Mouse (Mus musculus) limb, embryonic 14.5 days (tissue): ENCODE measurements around the gene Piezo1. TPM values are rescaled to one million over a fixed set of nuclear protein-coding genes. Genes with fewer than 3 reads are reported as not detected.

Experiments
- ATAC-seq: fragments of 200-750 bp; cut with Nextera tagmentation; 2 replicates; pipeline ENCODE4 v1.8.0; 2017; ENCODE audit warnings: low read depth, moderate number of reproducible peaks, moderate TSS enrichment; ENCODE audit not compliant: low FRiP score
- DNase-seq: peaks from one replicate; pipeline ENCODE4 v3.0.0-alpha.2; 2015; ENCODE audit warnings: low spot score
- H3K27ac ChIP-seq: fragments of 300-500 bp; sonication (generic); replicated peaks from 2 replicates; pipeline ENCODE4 v1.5.1; 2014; ENCODE audit warnings: low read depth, mild to moderate bottlenecking, low read length, moderate library complexity, mixed read lengths
- H3K27me3 ChIP-seq: fragments of 300-500 bp; sonication (generic); 2 replicates; pipeline ENCODE4 v1.6.1; 2014; ENCODE audit warnings: low read length, mixed read lengths; ENCODE audit not compliant: control insufficient read depth, insufficient read depth
- H3K36me3 ChIP-seq: fragments of 300-500 bp; sonication (generic); 2 replicates; pipeline ENCODE4 v1.6.1; 2014; ENCODE audit warnings: mild to moderate bottlenecking, low read length, moderate library complexity, mixed read lengths; ENCODE audit not compliant: control insufficient read depth, insufficient read depth
- H3K4me1 ChIP-seq: fragments of 300-500 bp; sonication (generic); 2 replicates; pipeline ENCODE4 v1.6.1; 2014; ENCODE audit warnings: antibody characterized with exemption, low read length, mixed read lengths; ENCODE audit not compliant: control insufficient read depth, insufficient read depth
- H3K4me2 ChIP-seq: fragments of 300-500 bp; sonication (generic); replicated peaks from 2 replicates; pipeline ENCODE4 v1.6.1; 2014; ENCODE audit warnings: low read depth, mild to moderate bottlenecking, low read length, moderate library complexity; ENCODE audit not compliant: severe bottlenecking
- H3K4me3 ChIP-seq: fragments of 300-500 bp; sonication (generic); replicated peaks from 2 replicates; pipeline ENCODE4 v1.5.1; 2014; ENCODE audit warnings: low read length
- H3K9ac ChIP-seq: fragments of 300-500 bp; sonication (generic); 2 replicates; pipeline ENCODE4 v1.6.1; 2014; ENCODE audit warnings: mild to moderate bottlenecking, low read depth, low read length, moderate library complexity; ENCODE audit not compliant: severe bottlenecking
- H3K9me3 ChIP-seq: fragments of 300-500 bp; sonication (generic); 2 replicates; pipeline ENCODE4 v1.6.1; 2016; ENCODE audit warnings: low read length; ENCODE audit not compliant: control insufficient read depth
- POLR2A ChIP-seq: fragments of 200-500 bp; IDR thresholded peaks from 2 replicates; pipeline ENCODE4 v1.8.0; 2012; ENCODE audit warnings: inconsistent platforms, mild to moderate bottlenecking, moderate library complexity, borderline replicate concordance; ENCODE audit not compliant: insufficient read depth, insufficient read length; ENCODE audit errors: extremely low read depth
- WGBS: fragments of 180-500 bp; shearing (Covaris S2); extraction: QIAGEN DNeasy Blood & Tissue Kit; methylation state at CpG from one replicate; pipeline ENCODE4 v1.1.7; 2014; 5-methylcytosine and 5-hydroxymethylcytosine counted together
- polyA plus RNA-seq, 2 experiments: library from polyadenylated mRNA; depleted of rRNA in 1 of 2; stranded (reverse) in 1 of 2; unstranded in 1 of 2; fragments of >200 nt; fragmentation: Nextera tagmentation in 1 of 2; extraction: Ambion mirVana in 1 of 2; gene quantifications; 2 replicates each; pipeline versions ENCODE4 v1.2.1 to v1.2.3; 2012 to 2014

The Piezo1 gene
- polyA plus RNA-seq, 2 experiments, result 20.7 to 93.3 TPM

DNA sequence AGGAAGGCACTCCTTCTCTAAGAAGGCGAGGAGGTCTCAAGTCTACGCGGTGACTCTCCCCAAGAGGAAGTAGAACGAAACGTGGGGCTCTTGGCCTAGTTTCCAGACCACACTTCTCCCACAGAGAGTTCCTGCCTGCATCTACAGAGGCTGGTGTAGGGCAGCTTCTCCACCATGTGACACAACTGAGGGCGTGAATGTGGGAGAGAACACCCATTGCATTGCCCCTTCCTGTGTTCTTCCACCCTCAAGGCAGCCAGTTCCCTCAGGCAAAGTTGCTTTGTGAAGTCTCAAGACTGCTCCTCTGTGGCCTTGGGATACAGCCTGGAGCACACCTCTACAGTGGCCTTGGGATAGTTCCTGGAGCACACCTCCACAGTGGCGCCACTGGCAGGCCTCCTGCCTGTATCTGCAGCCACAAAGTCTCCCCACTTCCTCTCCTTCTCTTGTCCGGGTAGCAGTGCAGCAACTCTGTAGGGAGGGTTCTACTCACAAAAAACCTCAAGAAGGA, 77.2 kb downstream of the Piezo1 start:
- H3K9me3 ChIP-seq, result no peaks in the 10 kb centered on the region
- no peak overlapping the region for H3K4me3 ChIP-seq
- H3K9ac ChIP-seq, result no peak overlapping the region
- ATAC-seq, result no peak
- peaks cover 14% of the 10 kb centered on the region for H3K4me1 ChIP-seq
- TF ChIP-seq POLR2A, result no peak
- H3K27ac ChIP-seq, result no peak overlapping the region
- H3K27me3 ChIP-seq, result no peaks in the 10 kb centered on the region
- whole genome bisulfite sequencing, result 88% methylated on average over 8 of the region's 8 CpGs
- H3K36me3 ChIP-seq, result peaks cover 37% of the 10 kb centered on the region
- no peak for DNase-seq
- no peak overlapping the region for H3K4me2 ChIP-seq

DNA sequence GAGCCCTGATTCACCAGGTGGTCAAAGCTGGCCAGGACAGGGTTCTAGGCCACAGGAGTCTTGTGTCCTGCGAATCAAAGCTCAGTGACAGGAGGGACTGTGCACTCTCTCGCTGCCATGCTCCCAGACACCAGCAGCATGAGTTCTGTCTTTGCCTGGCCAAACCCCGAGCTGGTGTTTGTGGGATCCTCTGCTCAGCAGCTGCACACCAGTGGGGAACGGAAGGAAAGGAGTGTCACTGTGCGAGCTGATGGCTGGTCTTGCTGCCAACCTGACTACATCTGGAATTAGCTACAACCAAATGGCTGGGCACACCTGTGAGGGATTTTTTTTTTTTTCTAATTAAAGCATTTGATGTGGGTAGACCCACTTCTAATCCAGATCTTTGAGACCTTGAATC, 80.4 kb downstream of the Piezo1 start:
- DNase-seq (no peak), ATAC-seq (no peak)
- H3K4me3 ChIP-seq, result no peak overlapping the region
- peaks cover 58% of the 10 kb centered on the region for H3K36me3 ChIP-seq
- no peak overlapping the region for H3K9ac ChIP-seq
- no peaks in the 10 kb centered on the region for H3K9me3 ChIP-seq
- no peaks in the 10 kb centered on the region for H3K27me3 ChIP-seq
- no peak for TF ChIP-seq POLR2A
- no peak overlapping the region for H3K27ac ChIP-seq
- H3K4me2 ChIP-seq, result no peak overlapping the region
- H3K4me1 ChIP-seq, result peaks cover 9% of the 10 kb centered on the region
- WGBS, result 85% methylated on average over 5 of the region's 5 CpGs

- peaks cover 6% of the 10 kb centered on the region for H3K4me1 ChIP-seq
- no peak overlapping the region for H3K27ac ChIP-seq
- DNase-seq, result no peak
- no peak for ATAC-seq
- WGBS, result 82% methylated on average over 10 of the region's 10 CpGs
- no peak overlapping the region for H3K9ac ChIP-seq
- H3K4me3 ChIP-seq, result no peak overlapping the region
- no peaks in the 10 kb centered on the region for H3K27me3 ChIP-seq
- H3K36me3 ChIP-seq, result peaks cover 62% of the 10 kb centered on the region
- no peak overlapping the region for H3K4me2 ChIP-seq
- TF ChIP-seq POLR2A, result no peak
- H3K9me3 ChIP-seq, result no peaks in the 10 kb centered on the region
Measured at GRCm38 (mm10) chr8:122469965-122470364, 81.2 kb downstream of the Piezo1 start.

GRCm38 (mm10) chr8:122469407-122469806, 81.7 kb downstream of the Piezo1 start:
- DNase-seq (no peak), ATAC-seq (no peak)
- no peaks in the 10 kb centered on the region for H3K27me3 ChIP-seq
- no peak for TF ChIP-seq POLR2A
- no peak overlapping the region for H3K4me3 ChIP-seq
- peaks cover under 1% of the 10 kb centered on the region for H3K4me1 ChIP-seq
- whole genome bisulfite sequencing, result 76% methylated on average over 6 of the region's 6 CpGs
- H3K36me3 ChIP-seq, result peaks cover 62% of the 10 kb centered on the region
- H3K27ac ChIP-seq, result no peak overlapping the region
- H3K4me2 ChIP-seq, result no peak overlapping the region
- H3K9ac ChIP-seq, result no peak overlapping the region
- no peaks in the 10 kb centered on the region for H3K9me3 ChIP-seq

DNA sequence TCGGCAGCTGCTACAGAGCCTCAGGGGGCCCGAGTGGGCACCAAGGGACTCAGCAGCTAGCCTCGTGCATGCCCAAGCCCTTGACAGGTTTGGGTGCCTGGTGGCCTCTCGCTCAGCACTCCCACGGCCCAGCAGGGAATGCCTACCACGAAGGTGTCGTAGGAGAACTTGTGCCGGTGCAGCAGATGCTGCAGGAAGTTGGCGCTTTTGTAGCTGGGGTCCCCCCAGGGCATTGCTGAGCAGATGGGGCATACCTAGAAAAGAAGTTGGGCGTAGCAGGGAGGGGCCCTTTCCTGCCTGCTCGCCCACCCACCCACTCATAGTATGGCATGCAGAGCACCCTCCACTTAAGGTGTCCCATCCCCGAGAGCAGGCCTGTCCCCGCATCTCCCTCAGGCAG, 83.3 kb downstream of the Piezo1 start:
- Histone ChIP-seq H3K27me3 (no peaks in the 10 kb centered on the region), H3K9me3 (no peaks in the 10 kb centered on the region), H3K9ac (no peak overlapping the region), H3K4me1 (no peaks in the 10 kb centered on the region), H3K4me2 (no peak overlapping the region), H3K36me3 (peaks cover 51% of the 10 kb centered on the region), H3K4me3 (no peak overlapping the region), H3K27ac (no peak overlapping the region)
- WGBS, result 85% methylated on average over 13 of the region's 13 CpGs
- DNase-seq, result no peak
- ATAC-seq, result no peak
- TF ChIP-seq POLR2A, result no peak

GRCm38 (mm10) chr8:122464985-122465384, 86.1 kb downstream of the Piezo1 start:
- peaks cover 10% of the 10 kb centered on the region for H3K4me1 ChIP-seq
- peaks cover 17% of the 10 kb centered on the region for H3K27me3 ChIP-seq
- no peak overlapping the region for H3K27ac ChIP-seq
- H3K4me3 ChIP-seq, result no peak overlapping the region
- no peaks in the 10 kb centered on the region for H3K9me3 ChIP-seq
- ATAC-seq (no peak), DNase-seq (no peak)
- H3K4me2 ChIP-seq, result no peak overlapping the region
- no peak for TF ChIP-seq POLR2A
- H3K36me3 ChIP-seq, result peaks cover 39% of the 10 kb centered on the region
- H3K9ac ChIP-seq, result no peak overlapping the region
- WGBS, result 68% methylated on average over 7 of the region's 7 CpGs
